Mouse (Mus musculus): ENCODE measurements around the gene Ly75. TPM values are rescaled to one million over a fixed set of nuclear protein-coding genes. Genes with fewer than 3 reads are reported as not detected.

Ly75 gene
- total RNA-seq, 2 experiments from 2014 or later = 1.2 to 1.7 TPM

- intact Hi-C loops (cut with DNase I) = no loop called here
- DNase-seq (ENCODE audit: low spot score in 2 of 2) = no peak
Observed at GRCm38 (mm10) chr2:60269856-60270479, 113.1 kb downstream of the Ly75 start.

- no peak for DNase-seq (ENCODE audit: low spot score in 2 of 2)
- intact Hi-C loops (cut with DNase I) = no loop called here
Observed at GRCm38 (mm10) chr2:60267567-60267966, 115.5 kb downstream of the Ly75 start.

GRCm38 (mm10) chr2:60260621-60261350 lies 122.3 kb downstream of the Ly75 start:
- intact Hi-C loops (cut with DNase I) = no loop called here
- no peak for DNase-seq (ENCODE audit: low spot score in 2 of 2)

GRCm38 (mm10) chr2:60259186-60259585 lies 123.9 kb downstream of the Ly75 start:
- intact Hi-C loops (cut with DNase I) = loop anchor here (10.0 kb wide), 1 partner anchor 156 kb away; no protein-coding TSS in a partner anchor
- no peak for DNase-seq (ENCODE audit: low spot score in 2 of 2)

- intact Hi-C loops (cut with DNase I) = loop anchor here (10.0 kb wide), 1 partner anchor 158 kb away; no protein-coding TSS in a partner anchor
- no peak for DNase-seq (ENCODE audit: low spot score in 2 of 2)
Observed at GRCm38 (mm10) chr2:60256751-60257150, 126.4 kb downstream of the Ly75 start.

GRCm38 (mm10) chr2:60253506-60253905 lies 129.6 kb downstream of the Ly75 start:
- peak in 1 of 2 experiments; percentile 90 for DNase-seq (ENCODE audit: low spot score in 2 of 2)

GRCm38 (mm10) chr2:60252782-60253181 lies 130.3 kb downstream of the Ly75 start:
- no peak for DNase-seq (ENCODE audit: low spot score in 2 of 2)
- intact Hi-C loops (cut with DNase I) = loop anchor here (2.0 to 10.0 kb wide), 3 partner anchors 40 to 162 kb away; no protein-coding TSS in a partner anchor

More at GRCm38 (mm10) chr2:60253506-60253905, 129.6 kb downstream of the Ly75 start:
- intact Hi-C loops (cut with DNase I) = loop anchor here (2.0 to 10.0 kb wide), 3 partner anchors 41 to 161 kb away; no protein-coding TSS in a partner anchor

Other genes starting within 250 kb of the Ly75 start
- gene Baz2b, start 173.5 kb downstream of the Ly75 start, total RNA-seq (2021) = 10 to 100 TPM; 47.5 to 57.5 TPM
- gene March7, start 173.4 kb downstream of the Ly75 start, total RNA-seq (2021) = 10 to 100 TPM; 55.1 to 60.5 TPM
- gene Cd302, start 98.8 kb downstream of the Ly75 start, total RNA-seq (2021) = 10 to 100 TPM; 19.1 to 19.6 TPM
- under 1 TPM; 0.27 to 0.69 TPM for gene Pla2r1, start 170.0 kb upstream of the Ly75 start, total RNA-seq (2021)

Data from left cerebral cortex, postnatal 25 days (tissue).